Mouse (Mus musculus): ENCODE measurements at regions not wholly inside any gene's neighbourhood (a gene's known extent, or its start where the extent isn't known, plus 50 kb on each side); places are given as distances from the start of the nearest gene placed in this dataset.

DNA sequence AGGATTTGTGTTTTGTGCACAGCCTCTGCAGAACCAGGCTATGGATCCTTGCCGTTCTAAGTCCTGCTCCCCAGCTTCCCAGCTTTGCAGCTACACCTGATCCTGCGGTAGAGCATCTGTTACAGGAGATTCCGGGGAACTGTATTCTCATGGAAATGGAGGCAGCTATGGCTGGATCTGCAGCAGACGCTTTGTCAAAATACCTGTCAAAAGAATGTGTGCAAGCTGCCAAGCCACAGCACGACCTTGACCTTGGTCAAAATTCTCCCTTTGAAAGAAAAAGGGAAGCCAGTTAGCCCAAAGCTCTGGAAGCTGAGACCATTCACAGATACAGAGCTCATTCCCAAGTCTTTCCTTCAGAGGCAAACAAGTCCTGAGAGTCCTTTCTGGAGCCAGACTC is 255.3 kb downstream of the Med13l start:
- Histone ChIP-seq H3K4me2 (replicated peaks) (no peak overlapping the region), H3K9ac (no peak overlapping the region), H3K4me3 (no peak overlapping the region), H3K27me3 (no peaks in the 10 kb centered on the region), H3K4me1 (peaks cover 9% of the 10 kb centered on the region; the same call in 1 of the 2 replicates), H3K9me3 (no peaks in the 10 kb centered on the region), H3K36me3 (no peaks in the 10 kb centered on the region), H3K27ac (no peak overlapping the region)
- 66% methylated on average over 5 of the region's 5 CpGs for WGBS
- no peak for ATAC-seq (ENCODE audit: insufficient number of reproducible peaks, insufficient read depth, low FRiP score, low TSS enrichment)

DNA sequence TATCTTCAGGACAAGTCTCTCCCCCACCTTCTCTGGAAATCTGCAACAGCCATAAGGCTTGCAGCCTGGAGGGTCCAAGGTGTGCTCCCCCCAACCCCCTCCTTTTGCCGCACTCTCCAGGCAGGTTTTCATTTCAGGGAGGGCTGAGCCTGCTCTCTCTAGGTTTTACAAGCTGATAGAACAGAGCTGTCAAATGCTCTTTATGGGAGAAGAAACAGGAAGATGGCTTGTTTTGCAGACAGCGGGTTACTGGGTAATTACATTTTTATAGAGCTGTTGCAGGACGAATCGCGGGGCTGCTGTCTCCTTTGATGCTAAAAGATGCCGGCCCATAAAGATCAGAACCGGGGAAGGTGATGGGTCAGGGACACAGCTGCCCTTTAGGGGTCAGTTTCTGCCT is 257.8 kb downstream of the Med13l start:
- Histone ChIP-seq H3K27ac (no peak overlapping the region), H3K9me3 (peaks cover 7% of the 10 kb centered on the region; the same call in 1 of the 2 replicates), H3K9ac (no peak overlapping the region), H3K27me3 (no peaks in the 10 kb centered on the region), H3K4me3 (no peak overlapping the region), H3K36me3 (no peaks in the 10 kb centered on the region), H3K4me1 (no peaks in the 10 kb centered on the region), H3K4me2 (replicated peaks) (no peak overlapping the region)
- ATAC-seq (ENCODE audit: insufficient number of reproducible peaks, insufficient read depth, low FRiP score, low TSS enrichment) = no peak
- 74% methylated on average over 7 of the region's 7 CpGs for WGBS

DNA sequence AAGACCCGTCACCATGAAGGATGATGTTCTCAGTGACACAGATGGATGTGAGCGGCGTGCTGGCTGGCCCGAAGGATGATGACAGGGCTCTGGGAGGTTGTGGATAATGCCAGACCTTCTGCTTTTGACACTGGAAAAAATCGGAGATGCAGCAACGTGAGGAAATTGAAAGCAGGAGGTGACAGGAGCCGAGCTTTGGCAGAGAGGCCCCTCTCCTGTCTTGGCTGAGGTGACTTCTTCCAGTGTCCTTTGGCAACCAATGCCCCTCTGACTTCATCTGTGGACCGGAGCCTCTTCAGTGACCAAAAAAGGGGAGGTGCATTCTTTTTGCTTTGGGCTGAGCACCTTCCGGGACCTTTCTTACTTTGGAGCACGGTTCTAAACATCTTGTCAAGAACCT is 264.3 kb downstream of the Med13l start:
- H3K36me3 ChIP-seq = no peaks in the 10 kb centered on the region
- H3K4me1 ChIP-seq = no peaks in the 10 kb centered on the region
- no peak overlapping the region for H3K4me2 ChIP-seq (replicated peaks)
- no peak overlapping the region for H3K9ac ChIP-seq
- peaks cover 7% of the 10 kb centered on the region; the same call in 1 of the 2 replicates for H3K9me3 ChIP-seq
- 80% methylated on average over 10 of the region's 10 CpGs for WGBS
- no peak overlapping the region for H3K27ac ChIP-seq
- ATAC-seq (ENCODE audit: insufficient number of reproducible peaks, insufficient read depth, low FRiP score, low TSS enrichment) = no peak
- H3K27me3 ChIP-seq = no peaks in the 10 kb centered on the region
- no peak overlapping the region for H3K4me3 ChIP-seq

DNA sequence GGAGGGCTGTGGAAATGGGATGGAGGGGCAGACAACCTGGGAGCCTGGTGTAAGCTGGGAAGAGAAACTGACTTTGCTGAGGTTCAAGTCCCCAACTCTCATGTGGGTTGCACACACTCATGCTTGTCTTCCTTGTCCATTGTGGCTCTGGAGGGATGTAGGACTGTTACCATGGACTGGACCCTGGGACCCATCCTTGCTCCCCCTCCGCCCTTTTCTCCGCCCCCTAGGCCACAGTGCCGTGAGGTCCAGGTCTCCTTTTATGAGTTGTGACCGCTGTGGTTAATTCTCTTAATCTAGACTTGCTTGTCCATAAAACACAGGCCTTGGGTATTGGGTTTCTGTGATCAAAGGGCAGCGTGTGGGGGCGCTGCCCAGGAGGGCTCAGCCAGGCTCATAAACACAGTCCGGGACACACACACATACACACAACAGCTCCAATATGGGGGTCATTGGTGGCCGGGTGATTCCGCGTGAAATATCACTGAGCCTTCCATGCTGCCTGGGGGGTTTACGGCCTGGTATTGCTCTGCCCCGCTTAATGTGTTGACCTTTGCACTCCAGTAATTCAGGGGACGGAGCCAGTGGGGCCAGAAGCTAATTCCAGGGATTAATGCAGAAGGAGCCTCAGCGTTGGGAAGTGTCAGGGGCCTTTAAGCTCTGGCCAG is 268.7 kb downstream of the Med13l start:
- Histone ChIP-seq H3K9ac (no peak overlapping the region), H3K9me3 (no peaks in the 10 kb centered on the region), H3K4me1 (no peaks in the 10 kb centered on the region), H3K27me3 (no peaks in the 10 kb centered on the region), H3K36me3 (no peaks in the 10 kb centered on the region), H3K4me2 (replicated peaks) (no peak overlapping the region), H3K27ac (no peak overlapping the region), H3K4me3 (no peak overlapping the region)
- 39% methylated on average over 14 of the region's 14 CpGs for WGBS
- no peak; the same call in 1 of the 2 replicates for ATAC-seq (ENCODE audit: insufficient number of reproducible peaks, insufficient read depth, low FRiP score, low TSS enrichment)

DNA sequence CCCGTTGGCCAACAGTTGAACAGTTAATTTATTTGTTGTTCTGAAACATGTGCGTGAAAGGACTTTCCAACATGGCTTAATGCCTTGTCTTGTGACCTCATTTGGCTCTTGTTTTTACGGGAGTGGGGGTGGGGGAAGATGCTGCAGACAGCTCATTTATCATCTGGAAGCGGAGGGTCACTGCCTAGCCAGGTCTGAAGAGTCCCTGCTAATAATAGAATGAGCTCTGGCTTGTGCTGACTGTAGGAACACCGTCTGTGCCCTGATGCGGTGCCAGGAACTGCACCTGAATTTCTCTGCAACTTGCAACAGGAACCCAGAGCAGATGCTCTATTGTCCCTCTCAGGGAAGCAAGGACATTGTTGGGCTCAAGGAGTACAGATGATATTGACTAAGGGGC is 272.2 kb downstream of the Med13l start:
- no peaks in the 10 kb centered on the region for H3K9me3 ChIP-seq
- no peak for ATAC-seq (ENCODE audit: insufficient number of reproducible peaks, insufficient read depth, low FRiP score, low TSS enrichment)
- H3K9ac ChIP-seq = no peak overlapping the region
- no peaks in the 10 kb centered on the region for H3K27me3 ChIP-seq
- no peak overlapping the region for H3K4me3 ChIP-seq
- no peak overlapping the region for H3K4me2 ChIP-seq (replicated peaks)
- no peaks in the 10 kb centered on the region for H3K4me1 ChIP-seq
- WGBS = 63% methylated on average over 6 of the region's 6 CpGs
- H3K27ac ChIP-seq = no peak overlapping the region
- H3K36me3 ChIP-seq = no peaks in the 10 kb centered on the region

DNA sequence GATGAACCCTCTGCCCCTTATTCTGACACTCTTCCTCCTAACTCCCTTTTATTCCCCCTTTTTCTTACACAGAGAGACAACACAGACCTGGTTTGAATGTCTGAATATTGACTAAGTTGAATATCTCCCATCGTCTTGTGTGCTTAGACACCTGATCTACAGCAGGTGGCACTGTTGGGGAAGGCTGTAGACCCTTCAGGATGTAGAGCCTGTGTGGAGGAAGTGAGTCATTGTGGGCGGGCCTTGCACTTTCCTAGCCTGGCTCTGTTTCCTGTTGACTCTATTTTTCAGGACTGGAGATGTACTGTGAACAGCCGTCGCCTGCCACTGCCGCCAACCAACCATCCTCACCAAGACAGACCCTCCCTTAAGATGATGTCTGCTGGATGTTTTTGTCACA is 273.6 kb downstream of the Med13l start:
- no peak for ATAC-seq (ENCODE audit: insufficient number of reproducible peaks, insufficient read depth, low FRiP score, low TSS enrichment)
- Histone ChIP-seq H3K9me3 (no peaks in the 10 kb centered on the region), H3K9ac (no peak overlapping the region), H3K4me2 (replicated peaks) (no peak overlapping the region), H3K27ac (no peak overlapping the region), H3K4me3 (no peak overlapping the region), H3K36me3 (no peaks in the 10 kb centered on the region), H3K4me1 (no peaks in the 10 kb centered on the region), H3K27me3 (no peaks in the 10 kb centered on the region)
- WGBS = 93% methylated on average over 5 of the region's 5 CpGs

DNA sequence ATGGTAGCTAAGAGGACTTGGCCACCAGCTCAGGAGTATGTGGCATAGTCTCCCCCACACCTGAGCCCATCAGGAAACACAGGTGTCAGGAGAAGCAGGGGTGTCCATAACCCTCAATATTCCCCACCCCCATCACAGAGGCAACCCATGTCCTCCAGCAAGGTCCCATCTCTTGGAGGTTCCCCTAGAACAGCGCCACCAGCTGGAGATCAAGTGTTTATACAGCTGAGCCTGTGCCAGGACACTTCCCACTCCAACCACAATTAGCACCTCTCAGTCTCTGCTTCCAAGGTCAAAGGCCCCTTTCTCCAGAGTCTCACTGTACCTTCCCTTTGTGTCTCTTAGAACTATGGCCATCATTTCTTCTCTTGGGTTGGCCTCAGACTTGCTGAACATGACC is 276.5 kb downstream of the Med13l start:
- H3K9ac ChIP-seq = no peak overlapping the region

DNA sequence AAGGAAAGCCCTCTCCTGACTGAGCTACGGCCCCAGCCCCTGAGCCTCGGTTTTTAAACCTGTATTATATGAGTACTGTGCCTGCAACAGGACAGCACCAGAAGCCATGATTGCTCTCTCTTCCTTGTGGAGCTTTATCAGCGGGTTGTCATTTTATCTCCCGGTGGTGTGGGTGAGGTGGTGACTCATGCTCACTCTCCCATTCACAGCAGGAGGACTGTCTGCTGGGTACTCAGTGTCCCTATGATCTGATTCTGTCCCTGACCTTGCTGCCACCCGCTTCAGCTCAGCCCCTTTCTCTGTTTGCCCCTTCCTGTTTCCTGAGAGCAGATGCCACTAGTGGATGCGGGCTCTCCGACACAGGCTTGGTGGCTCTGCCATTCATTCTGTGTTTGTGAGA is 277.9 kb downstream of the Med13l start:
- Histone ChIP-seq H3K4me1 (peaks cover 13% of the 10 kb centered on the region; the same call in 1 of the 2 replicates), H3K4me3 (no peak overlapping the region), H3K27ac (no peak overlapping the region), H3K36me3 (no peaks in the 10 kb centered on the region), H3K9me3 (no peaks in the 10 kb centered on the region), H3K27me3 (no peaks in the 10 kb centered on the region), H3K4me2 (replicated peaks) (no peak overlapping the region), H3K9ac (no peak overlapping the region)
- ATAC-seq (ENCODE audit: insufficient number of reproducible peaks, insufficient read depth, low FRiP score, low TSS enrichment) = no peak
- WGBS = 77% methylated on average over 7 of the region's 7 CpGs

More for the DNA sequence above, 276.5 kb downstream of the Med13l start:
- H3K27ac ChIP-seq = no peak overlapping the region
- H3K4me3 ChIP-seq = no peak overlapping the region
- 41% methylated on average over 1 of the region's 1 CpGs for WGBS
- no peaks in the 10 kb centered on the region for H3K36me3 ChIP-seq
- H3K9me3 ChIP-seq = no peaks in the 10 kb centered on the region
- H3K4me2 ChIP-seq (replicated peaks) = no peak overlapping the region
- peaks cover 11% of the 10 kb centered on the region; the same call in 1 of the 2 replicates for H3K4me1 ChIP-seq
- no peaks in the 10 kb centered on the region for H3K27me3 ChIP-seq
- ATAC-seq (ENCODE audit: insufficient number of reproducible peaks, insufficient read depth, low FRiP score, low TSS enrichment) = no peak

DNA sequence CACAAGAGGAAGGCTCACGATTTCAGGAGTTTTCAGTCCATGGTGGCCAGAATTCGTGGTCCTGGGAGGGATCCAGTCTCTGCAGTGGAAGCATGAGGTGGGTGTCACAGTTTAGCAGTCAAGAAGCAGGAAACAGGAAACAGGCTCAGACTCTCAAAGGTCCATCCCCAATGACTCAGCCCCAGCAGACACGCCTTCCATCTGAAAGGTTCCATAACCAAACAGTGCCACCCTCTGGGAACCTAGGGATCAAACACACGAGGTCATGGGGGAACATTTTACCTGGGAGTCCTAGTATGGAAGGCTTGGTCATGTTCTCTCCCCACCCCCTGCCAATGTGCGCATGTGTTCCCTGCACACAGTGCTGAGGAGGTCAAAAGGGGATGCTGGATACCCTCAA is 279.4 kb downstream of the Med13l start:
- no peaks in the 10 kb centered on the region for H3K9me3 ChIP-seq
- no peak overlapping the region for H3K9ac ChIP-seq
- WGBS = 66% methylated on average over 5 of the region's 5 CpGs
- no peaks in the 10 kb centered on the region for H3K27me3 ChIP-seq
- H3K36me3 ChIP-seq = no peaks in the 10 kb centered on the region
- H3K4me1 ChIP-seq = peaks cover 13% of the 10 kb centered on the region; the same call in 1 of the 2 replicates
- H3K4me3 ChIP-seq = no peak overlapping the region
- H3K4me2 ChIP-seq (replicated peaks) = no peak overlapping the region
- no peak overlapping the region for H3K27ac ChIP-seq
- no peak for ATAC-seq (ENCODE audit: insufficient number of reproducible peaks, insufficient read depth, low FRiP score, low TSS enrichment)

DNA sequence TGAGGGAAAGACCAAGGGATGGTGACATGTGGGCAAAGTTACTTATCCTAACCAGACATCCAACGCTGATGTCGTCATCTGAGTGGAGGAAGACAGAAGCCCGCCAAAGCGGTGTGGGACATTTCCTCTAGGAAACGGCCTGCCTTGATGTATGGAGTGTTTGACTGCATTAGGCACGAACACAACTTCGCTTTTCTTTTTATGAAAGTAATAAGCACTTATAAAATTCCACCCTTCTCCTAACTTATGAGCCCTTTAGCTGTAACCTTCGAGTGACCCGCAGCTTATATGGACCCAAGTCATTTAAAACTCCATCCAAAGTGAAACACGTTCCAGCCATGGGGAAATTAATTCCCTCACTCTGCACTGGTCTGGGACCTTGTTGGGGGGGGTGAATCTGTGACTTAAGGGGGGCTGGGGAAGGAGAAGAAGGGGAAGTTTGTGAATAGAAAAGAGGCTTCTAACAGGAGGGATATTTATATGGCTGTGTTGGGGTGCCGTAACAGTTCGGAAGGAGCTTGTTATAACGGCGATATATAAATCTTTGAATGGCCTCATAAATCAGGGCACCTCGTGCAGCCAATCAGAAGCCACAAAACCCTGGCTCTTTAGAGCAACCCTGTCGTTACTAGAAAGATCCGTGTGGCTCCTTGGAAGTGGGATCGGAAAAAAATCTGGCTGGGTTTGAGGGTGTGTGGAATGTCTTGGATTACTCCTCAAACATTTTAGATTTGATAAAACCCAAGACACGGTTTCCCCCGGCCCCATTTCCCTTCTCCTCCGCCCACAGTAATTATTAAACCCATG is 280.9 kb downstream of the Med13l start:
- Histone ChIP-seq H3K4me3 (no peak overlapping the region), H3K9me3 (no peaks in the 10 kb centered on the region), H3K36me3 (no peaks in the 10 kb centered on the region), H3K4me2 (replicated peaks) (no peak overlapping the region), H3K4me1 (peaks cover 13% of the 10 kb centered on the region; the same call in 1 of the 2 replicates), H3K27me3 (no peaks in the 10 kb centered on the region), H3K27ac (peak overlapping the region; percentile 36; the same call in 1 of the 2 replicates), H3K9ac (no peak overlapping the region)
- 69% methylated on average over 21 of the region's 21 CpGs for WGBS
- ATAC-seq (ENCODE audit: insufficient number of reproducible peaks, insufficient read depth, low FRiP score, low TSS enrichment) = no peak

DNA sequence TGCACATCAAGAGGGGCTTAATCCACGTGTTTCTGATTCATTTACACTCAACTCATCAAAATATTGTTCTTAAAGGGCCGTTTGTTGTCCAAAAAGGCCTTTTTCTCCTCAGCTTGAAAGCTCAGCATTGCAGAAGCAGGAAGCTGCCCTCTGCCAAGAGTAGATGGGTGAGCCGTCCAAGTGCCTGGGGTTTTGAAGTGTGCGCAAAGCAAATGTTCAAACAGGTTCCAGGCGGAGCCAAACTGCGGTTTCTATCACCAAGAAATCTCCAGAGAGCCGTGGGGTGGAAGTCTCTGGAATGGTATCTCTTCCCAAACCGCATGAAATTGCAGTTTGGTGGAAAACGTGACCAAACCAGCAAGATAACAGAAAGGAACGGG is 281.5 kb downstream of the Med13l start:
- Histone ChIP-seq H3K36me3 (no peaks in the 10 kb centered on the region), H3K4me1 (peaks cover 13% of the 10 kb centered on the region; the same call in 1 of the 2 replicates), H3K27me3 (no peaks in the 10 kb centered on the region), H3K4me3 (no peak overlapping the region), H3K9ac (no peak overlapping the region), H3K4me2 (replicated peaks) (no peak overlapping the region), H3K9me3 (no peaks in the 10 kb centered on the region), H3K27ac (peak overlapping the region; percentile 36; the same call in 1 of the 2 replicates)
- ATAC-seq (ENCODE audit: insufficient number of reproducible peaks, insufficient read depth, low FRiP score, low TSS enrichment) = no peak
- WGBS = 44% methylated on average over 10 of the region's 10 CpGs

DNA sequence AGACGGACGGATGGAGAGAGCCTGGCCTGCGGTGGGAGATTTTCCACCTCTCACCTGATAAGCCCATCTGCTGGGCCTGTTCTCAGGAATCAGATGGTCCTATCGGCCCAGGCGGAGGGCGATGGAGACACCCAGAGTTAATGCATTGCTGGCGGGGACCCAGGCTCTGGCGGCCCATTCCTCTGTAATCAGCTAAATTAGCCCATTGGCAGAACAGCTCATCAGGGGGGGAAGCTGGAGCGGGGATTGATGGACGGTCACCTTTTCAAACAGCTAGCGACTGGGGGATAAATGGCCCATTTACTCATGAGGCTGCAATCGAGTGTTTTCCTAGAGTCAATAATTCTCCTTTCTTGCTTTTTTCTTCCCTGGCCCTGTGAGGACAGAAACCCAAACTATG is 296.5 kb downstream of the Med13l start:
- Histone ChIP-seq H3K9ac (no peak overlapping the region), H3K27ac (no peak overlapping the region), H3K9me3 (no peaks in the 10 kb centered on the region), H3K4me3 (no peak overlapping the region), H3K27me3 (no peaks in the 10 kb centered on the region), H3K4me1 (no peaks in the 10 kb centered on the region), H3K36me3 (no peaks in the 10 kb centered on the region), H3K4me2 (replicated peaks) (no peak overlapping the region)
- ATAC-seq (ENCODE audit: insufficient number of reproducible peaks, insufficient read depth, low FRiP score, low TSS enrichment) = no peak
- WGBS = 56% methylated on average over 12 of the region's 12 CpGs
